Mouse (Mus musculus) spleen, postnatal 36 days (tissue): ENCODE results near the gene Mapk13.
"Not testable (repeated sequence)": the region's sequence is repeated elsewhere in the genome, so short reads cannot be mapped to it uniquely, and the experiment has no call there.

Experiments
- DNase-seq, 2 experiments: peaks; one replicate each; pipeline ENCODE4 v3.0.0; 2022; ENCODE audit warnings: low spot score in 2 of 2, mixed read lengths in 1 of 2

Mapk13 gene

DNA sequence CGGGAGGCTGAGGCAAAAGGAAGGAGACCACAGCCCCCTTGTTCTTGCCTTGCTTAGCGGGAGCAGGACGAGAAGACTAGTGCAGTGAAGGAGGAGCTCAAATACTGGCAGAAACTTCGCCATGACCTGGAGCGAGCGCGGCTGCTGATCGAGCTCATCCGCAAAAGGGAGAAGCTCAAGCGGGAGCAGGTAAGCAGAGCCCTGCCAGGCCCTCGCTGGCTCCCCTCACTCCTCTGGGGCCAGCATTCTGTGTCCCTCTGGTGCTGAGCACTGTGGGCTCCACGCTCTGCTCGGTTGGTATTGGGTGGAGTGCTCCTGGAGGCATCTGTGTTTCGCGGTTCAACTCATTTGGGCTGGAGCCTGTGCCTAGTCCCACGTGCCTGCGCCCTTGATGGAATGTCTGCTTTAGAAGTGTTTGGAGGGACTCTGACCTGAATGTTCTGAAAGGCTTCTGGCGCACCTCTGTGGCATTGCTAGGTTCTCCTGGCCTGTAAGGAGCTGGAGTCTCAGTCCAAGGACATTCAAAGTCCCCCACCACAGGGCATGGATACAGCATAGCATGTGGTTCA, 45.5 kb downstream of the Mapk13 start:
- no peak for DNase-seq

DNA sequence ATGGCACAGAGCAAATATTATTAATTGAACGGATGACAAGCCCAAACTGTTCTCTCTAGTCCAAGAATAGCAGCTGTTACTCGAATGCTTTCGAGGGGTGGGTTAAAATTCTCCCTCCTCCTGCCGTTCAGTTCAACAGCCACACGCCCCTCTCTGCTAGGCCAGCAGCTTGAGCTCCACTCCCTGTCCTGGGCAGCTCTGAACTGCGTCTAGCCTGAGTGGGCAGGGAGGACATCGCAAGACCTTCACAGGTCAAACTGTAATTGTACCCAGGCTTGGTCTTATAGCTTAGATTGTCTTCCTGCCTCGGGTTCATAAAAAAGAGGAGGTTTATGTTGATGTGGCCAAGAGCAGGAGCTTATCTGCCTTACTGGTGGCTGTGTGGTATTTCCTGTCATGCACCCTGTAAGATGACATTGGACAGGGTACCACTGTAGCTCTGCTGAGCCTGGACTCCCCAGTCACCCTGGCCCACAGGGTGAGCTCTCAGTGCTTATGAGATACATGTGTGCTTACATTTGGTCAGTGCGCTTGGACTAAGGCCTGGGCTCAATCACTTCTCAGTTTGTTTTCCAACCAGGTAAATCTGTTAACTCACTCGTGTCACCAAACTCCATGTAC, 46.4 kb downstream of the Mapk13 start:
- DNase-seq, result no peak

- not testable (repeated sequence) for DNase-seq
Observed at GRCm38 (mm10) chr17:28816326-28816725, 47.2 kb downstream of the Mapk13 start.

GRCm38 (mm10) chr17:28816875-28817811, 48.0 kb downstream of the Mapk13 start:
- no peak for DNase-seq

DNA sequence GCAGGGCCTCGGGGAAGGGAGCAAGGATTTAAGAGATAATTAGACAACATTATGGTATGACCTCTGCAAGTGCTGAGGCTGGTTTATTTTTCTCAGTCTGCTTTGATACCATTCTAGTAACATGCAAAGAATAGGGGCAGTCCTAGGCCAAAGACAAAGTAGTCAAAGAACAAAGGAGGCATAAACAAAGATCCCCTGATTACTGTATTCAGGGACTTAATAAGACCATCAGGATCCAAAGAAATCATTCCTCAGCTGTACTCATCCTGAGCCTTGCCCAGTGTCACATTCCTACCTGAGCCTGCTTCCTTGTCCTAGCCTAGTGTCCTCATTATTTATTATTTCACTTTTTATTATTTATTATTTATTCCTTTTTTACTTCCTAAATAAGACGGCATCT, 51.1 kb downstream of the Mapk13 start:
- no peak for DNase-seq

- peak; percentile 65 to 80 for DNase-seq
Observed at GRCm38 (mm10) chr17:28823004-28823745, 54.1 kb downstream of the Mapk13 start.

DNA sequence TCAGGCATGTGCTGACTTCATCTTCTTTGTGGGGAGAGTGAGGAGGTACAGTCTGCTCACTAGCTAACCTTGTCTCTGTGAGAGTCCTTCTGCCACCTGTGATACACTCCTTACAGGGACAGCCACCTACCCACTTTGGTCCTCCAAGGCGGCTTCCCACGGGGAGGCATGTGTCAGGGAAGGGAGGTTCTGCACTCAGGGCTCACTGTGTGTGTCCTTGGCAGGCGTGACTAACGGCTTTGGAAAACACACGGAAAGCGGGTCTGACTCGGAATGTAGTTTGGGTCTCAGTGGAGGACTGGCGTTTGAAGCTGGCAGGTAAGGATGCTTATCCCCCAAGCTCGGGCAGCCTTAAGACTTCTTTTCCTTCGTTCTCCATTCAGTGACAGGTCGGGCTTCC, 54.7 kb downstream of the Mapk13 start:
- no peak for DNase-seq

DNA sequence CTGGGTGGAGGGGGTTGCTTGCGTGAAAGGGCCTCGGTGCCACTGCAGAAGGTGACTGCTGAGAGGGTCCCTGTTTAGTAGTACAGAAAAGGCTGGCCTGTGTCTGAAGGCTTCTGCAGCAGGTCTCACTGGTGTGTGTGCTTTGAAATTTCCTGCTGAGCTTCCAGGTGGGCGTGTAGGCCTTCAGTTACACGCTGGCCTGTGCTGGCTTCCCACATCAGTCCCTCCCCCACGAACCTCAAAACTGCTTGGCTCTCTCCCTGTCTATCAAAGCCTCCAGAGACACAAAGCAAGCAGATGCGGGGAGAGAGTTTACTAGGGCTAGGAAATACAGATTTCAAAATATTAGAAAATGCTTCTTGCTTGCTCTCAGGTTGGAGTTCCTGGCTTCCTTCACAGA, 55.8 kb downstream of the Mapk13 start:
- no peak for DNase-seq

- DNase-seq, result no peak
Observed at GRCm38 (mm10) chr17:28825359-28826041, 56.4 kb downstream of the Mapk13 start.

- no peak for DNase-seq
Observed at GRCm38 (mm10) chr17:28827665-28828231, 58.7 kb downstream of the Mapk13 start.

DNA sequence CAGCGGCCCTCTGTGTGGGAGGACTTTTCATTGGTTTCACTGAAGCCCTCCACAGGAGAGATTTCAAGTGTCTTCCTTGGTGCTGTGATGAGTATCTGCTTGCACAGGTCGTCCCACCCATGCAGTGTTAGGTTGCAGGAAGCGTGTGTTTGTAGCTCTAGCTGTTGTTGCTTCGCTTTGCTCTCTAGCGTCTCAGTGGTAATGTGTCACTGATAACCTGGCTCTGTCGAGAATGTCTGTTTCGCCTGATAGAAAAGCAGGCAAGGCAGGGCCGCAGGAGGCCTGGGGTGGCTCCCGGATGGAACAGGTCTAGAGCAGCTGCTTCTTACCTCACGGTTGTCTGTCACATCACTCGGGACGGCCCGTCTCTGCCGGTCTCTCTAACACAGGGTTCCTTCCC, 60.0 kb downstream of the Mapk13 start:
- DNase-seq, result peak; percentile 56 to 74
